Mouse (Mus musculus): Measurements from ENCODE around the gene Dscaml1. TPM values are rescaled to one million over a fixed set of nuclear protein-coding genes. Genes with fewer than 3 reads are reported as not detected.
"Not testable (repeated sequence)": the region's sequence is repeated elsewhere in the genome, so short reads cannot be mapped to it uniquely, and the experiment has no call there.

Gene Dscaml1
- polyA plus RNA-seq, 1 experiment: not detected

GRCm38 (mm10) chr9:45766195-45766594 lies 339.8 kb downstream of the Dscaml1 start:
- WGBS: 78% methylated on average over 6 of the region's 6 CpGs
- Histone ChIP-seq H3K4me3 (replicated peaks; ENCODE audit: control insufficient read depth, low read depth, low read length) (no peak overlapping the region), H3K27ac (ENCODE audit: control insufficient read depth, insufficient read depth, low read depth, low read length, poor library complexity) (no peak overlapping the region), H3K4me1 (ENCODE audit: control insufficient read depth, insufficient read depth, low read length) (no peaks in the 10 kb centered on the region)
- no peak for TF ChIP-seq CTCF (IDR thresholded peaks at IDR 0.05; ENCODE audit: control insufficient read depth, insufficient read depth, low read length)
- TF ChIP-seq POLR2A (IDR thresholded peaks at IDR 0.05; ENCODE audit: borderline replicate concordance, control insufficient read depth, low read depth, low read length): no peak

GRCm38 (mm10) chr9:45767155-45767554 lies 340.7 kb downstream of the Dscaml1 start:
- Histone ChIP-seq H3K4me1 (ENCODE audit: control insufficient read depth, insufficient read depth, low read length) (no peaks in the 10 kb centered on the region), H3K4me3 (replicated peaks; ENCODE audit: control insufficient read depth, low read depth, low read length) (no peak overlapping the region), H3K27ac (ENCODE audit: control insufficient read depth, insufficient read depth, low read depth, low read length, poor library complexity) (no peak overlapping the region)
- WGBS: 88% methylated on average over 8 of the region's 8 CpGs
- TF ChIP-seq POLR2A (IDR thresholded peaks at IDR 0.05; ENCODE audit: borderline replicate concordance, control insufficient read depth, low read depth, low read length) (no peak), CTCF (IDR thresholded peaks at IDR 0.05; ENCODE audit: control insufficient read depth, insufficient read depth, low read length) (no peak)

- WGBS: 80% methylated on average over 18 of the region's 18 CpGs
- TF ChIP-seq CTCF (IDR thresholded peaks at IDR 0.05; ENCODE audit: control insufficient read depth, insufficient read depth, low read length) (no peak), POLR2A (IDR thresholded peaks at IDR 0.05; ENCODE audit: borderline replicate concordance, control insufficient read depth, low read depth, low read length) (no peak)
These were observed 342.0 kb downstream of the Dscaml1 start for GRCm38 (mm10) chr9:45768421-45768820.

GRCm38 (mm10) chr9:45769596-45769995 lies 343.2 kb downstream of the Dscaml1 start:
- H3K4me3 ChIP-seq (replicated peaks; ENCODE audit: control insufficient read depth, low read depth, low read length): no peak overlapping the region
- 86% methylated on average over 5 of the region's 5 CpGs for WGBS
- TF ChIP-seq CTCF (IDR thresholded peaks at IDR 0.05; ENCODE audit: control insufficient read depth, insufficient read depth, low read length) (no peak), POLR2A (IDR thresholded peaks at IDR 0.05; ENCODE audit: borderline replicate concordance, control insufficient read depth, low read depth, low read length) (no peak)
- no peaks in the 10 kb centered on the region for H3K4me1 ChIP-seq (ENCODE audit: control insufficient read depth, insufficient read depth, low read length)
- no peak overlapping the region for H3K27ac ChIP-seq (ENCODE audit: control insufficient read depth, insufficient read depth, low read depth, low read length, poor library complexity)

More at GRCm38 (mm10) chr9:45768421-45768820, 342.0 kb downstream of the Dscaml1 start:
- no peak overlapping the region for H3K27ac ChIP-seq (ENCODE audit: control insufficient read depth, insufficient read depth, low read depth, low read length, poor library complexity)
- no peak overlapping the region for H3K4me3 ChIP-seq (replicated peaks; ENCODE audit: control insufficient read depth, low read depth, low read length)
- H3K4me1 ChIP-seq (ENCODE audit: control insufficient read depth, insufficient read depth, low read length): no peaks in the 10 kb centered on the region

GRCm38 (mm10) chr9:45774088-45774487 lies 347.7 kb downstream of the Dscaml1 start:
- no peaks in the 10 kb centered on the region for H3K4me1 ChIP-seq (ENCODE audit: control insufficient read depth, insufficient read depth, low read length)
- WGBS: 74% methylated on average over 6 of the region's 6 CpGs
- no peak for TF ChIP-seq POLR2A (IDR thresholded peaks at IDR 0.05; ENCODE audit: borderline replicate concordance, control insufficient read depth, low read depth, low read length)
- TF ChIP-seq CTCF (IDR thresholded peaks at IDR 0.05; ENCODE audit: control insufficient read depth, insufficient read depth, low read length): peak; percentile 4; the same call in 1 of the 2 replicates

GRCm38 (mm10) chr9:45776176-45776575 lies 349.7 kb downstream of the Dscaml1 start:
- not testable (repeated sequence) for H3K27ac ChIP-seq (ENCODE audit: control insufficient read depth, insufficient read depth, low read depth, low read length, poor library complexity); H3K4me3 ChIP-seq (replicated peaks; ENCODE audit: control insufficient read depth, low read depth, low read length); H3K4me1 ChIP-seq (ENCODE audit: control insufficient read depth, insufficient read depth, low read length)
- 82% methylated on average over 3 of the region's 3 CpGs for WGBS

More at GRCm38 (mm10) chr9:45774088-45774487, 347.7 kb downstream of the Dscaml1 start:
- Histone ChIP-seq H3K4me3 (replicated peaks; ENCODE audit: control insufficient read depth, low read depth, low read length) (no peak overlapping the region), H3K27ac (ENCODE audit: control insufficient read depth, insufficient read depth, low read depth, low read length, poor library complexity) (no peak overlapping the region)

- Histone ChIP-seq H3K4me3 (replicated peaks; ENCODE audit: control insufficient read depth, low read depth, low read length) (no peak overlapping the region), H3K27ac (ENCODE audit: control insufficient read depth, insufficient read depth, low read depth, low read length, poor library complexity) (no peak overlapping the region), H3K4me1 (ENCODE audit: control insufficient read depth, insufficient read depth, low read length) (no peaks in the 10 kb centered on the region)
- 47% methylated on average over 6 of the region's 6 CpGs for WGBS
- TF ChIP-seq CTCF (IDR thresholded peaks at IDR 0.05; ENCODE audit: control insufficient read depth, insufficient read depth, low read length) (no peak), POLR2A (IDR thresholded peaks at IDR 0.05; ENCODE audit: borderline replicate concordance, control insufficient read depth, low read depth, low read length) (no peak)
These were observed 352.8 kb downstream of the Dscaml1 start for GRCm38 (mm10) chr9:45779201-45779600.

- Histone ChIP-seq H3K4me1 (ENCODE audit: control insufficient read depth, insufficient read depth, low read length) (no peaks in the 10 kb centered on the region; the same call in 1 of the 2 replicates), H3K27ac (ENCODE audit: control insufficient read depth, insufficient read depth, low read depth, low read length, poor library complexity) (no peak overlapping the region), H3K4me3 (replicated peaks; ENCODE audit: control insufficient read depth, low read depth, low read length) (no peak overlapping the region)
- TF ChIP-seq POLR2A (IDR thresholded peaks at IDR 0.05; ENCODE audit: borderline replicate concordance, control insufficient read depth, low read depth, low read length) (no peak), CTCF (IDR thresholded peaks at IDR 0.05; ENCODE audit: control insufficient read depth, insufficient read depth, low read length) (no peak)
- WGBS: 90% methylated on average over 12 of the region's 12 CpGs
These were observed 357.0 kb downstream of the Dscaml1 start for GRCm38 (mm10) chr9:45783249-45784069.
